Mouse (Mus musculus) layer of hippocampus, adult 2 months (tissue): ENCODE measurements around the gene Ddit4. TPM values are rescaled to one million over a fixed set of nuclear protein-coding genes. Genes with fewer than 3 reads are reported as not detected.

Experiments used
- DNase-seq, 2 experiments: peaks; one replicate each; pipeline ENCODE4 v3.0.0; 2022; ENCODE audit warnings: low spot score in 2 of 2
- H3K27ac ChIP-seq: fragments of 200-600 bp; 2 replicates; pipeline ENCODE4 v1.8.1; 2022
- H3K4me3 ChIP-seq: fragments of 200-600 bp; 2 replicates; pipeline ENCODE4 v1.8.1; 2022; ENCODE audit warnings: mild to moderate bottlenecking
- CTCF ChIP-seq: fragments of 200-600 bp; conservative IDR thresholded peaks from 2 replicates; pipeline ENCODE4 v1.8.1; 2022; ENCODE audit warnings: antibody characterized with exemption, mild to moderate bottlenecking, moderate library complexity
- total RNA-seq, 2 experiments: library from RNA; stranded (reverse); gene quantifications; 2 replicates each; pipeline ENCODE4 v1.2.3; 2021

The Ddit4 gene
- total RNA-seq, 2 experiments from 2014 or later = 63.6 to 66.7 TPM

- H3K27ac ChIP-seq = no peak overlapping the region
- no peak overlapping the region for H3K4me3 ChIP-seq
- TF ChIP-seq CTCF = no peak
- DNase-seq = no peak
These were observed 12.6 kb downstream of the Ddit4 start for GRCm38 (mm10) chr10:59939081-59939480.

- no peak for DNase-seq
These were observed 13.0 kb downstream of the Ddit4 start for GRCm38 (mm10) chr10:59938662-59939061.

GRCm38 (mm10) chr10:59936058-59936856 is 15.4 kb downstream of the Ddit4 start:
- Histone ChIP-seq H3K27ac (no peak overlapping the region), H3K4me3 (no peak overlapping the region)
- no peak for DNase-seq
- TF ChIP-seq CTCF = no peak

More at GRCm38 (mm10) chr10:59938662-59939061, 13.0 kb downstream of the Ddit4 start:
- Histone ChIP-seq H3K27ac (no peak overlapping the region), H3K4me3 (no peak overlapping the region)
- no peak for TF ChIP-seq CTCF

GRCm38 (mm10) chr10:59934039-59934438 is 17.6 kb downstream of the Ddit4 start:
- Histone ChIP-seq H3K27ac (no peak overlapping the region), H3K4me3 (no peak overlapping the region)
- no peak for TF ChIP-seq CTCF
- no peak for DNase-seq

- DNase-seq = no peak
- no peak overlapping the region for H3K4me3 ChIP-seq
- no peak for TF ChIP-seq CTCF
- no peak overlapping the region for H3K27ac ChIP-seq
These were observed 19.1 kb downstream of the Ddit4 start for GRCm38 (mm10) chr10:59932521-59932920.

- no peak for TF ChIP-seq CTCF
- no peak overlapping the region; the same call in 1 of the 2 replicates for H3K4me3 ChIP-seq
- H3K27ac ChIP-seq = peak overlapping the region; percentile 73
- DNase-seq = peak in 1 of 2 experiments; percentile 55
These were observed 20.6 kb downstream of the Ddit4 start for GRCm38 (mm10) chr10:59930996-59931395.

GRCm38 (mm10) chr10:59929205-59929604 is 22.4 kb downstream of the Ddit4 start:
- Histone ChIP-seq H3K27ac (no peak overlapping the region), H3K4me3 (no peak overlapping the region)
- DNase-seq = no peak
- no peak for TF ChIP-seq CTCF

- no peak for DNase-seq
- TF ChIP-seq CTCF = no peak
- H3K4me3 ChIP-seq = no peak overlapping the region
- no peak overlapping the region for H3K27ac ChIP-seq
These were observed 27.3 kb downstream of the Ddit4 start for GRCm38 (mm10) chr10:59924305-59924704.

GRCm38 (mm10) chr10:59923493-59923892 is 28.1 kb downstream of the Ddit4 start:
- Histone ChIP-seq H3K27ac (no peak overlapping the region), H3K4me3 (no peak overlapping the region)
- no peak for TF ChIP-seq CTCF
- DNase-seq = no peak

- TF ChIP-seq CTCF = peak; percentile 60
- DNase-seq = peak; percentile 53 to 59
- Histone ChIP-seq H3K27ac (peak overlapping the region; percentile 86), H3K4me3 (peak overlapping the region; percentile 63)
These were observed 30.6 kb downstream of the Ddit4 start for GRCm38 (mm10) chr10:59920810-59921681.

- DNase-seq = no peak
- Histone ChIP-seq H3K27ac (peak overlapping the region; percentile 86), H3K4me3 (peak overlapping the region; percentile 63)
- TF ChIP-seq CTCF = no peak
These were observed 31.2 kb downstream of the Ddit4 start for GRCm38 (mm10) chr10:59920485-59920809.

GRCm38 (mm10) chr10:59919494-59920181 is 32.0 kb downstream of the Ddit4 start:
- no peak for DNase-seq
- no peak overlapping the region for H3K4me3 ChIP-seq
- peak overlapping the region; percentile 86; the same call in 1 of the 2 replicates for H3K27ac ChIP-seq
- TF ChIP-seq CTCF = no peak

GRCm38 (mm10) chr10:59918111-59918510 is 33.5 kb downstream of the Ddit4 start:
- TF ChIP-seq CTCF = no peak
- H3K27ac ChIP-seq = no peak overlapping the region

More at GRCm38 (mm10) chr10:59918111-59918510, 33.5 kb downstream of the Ddit4 start:
- no peak for DNase-seq
- no peak overlapping the region for H3K4me3 ChIP-seq
